Comparison of ENCODE assay signal across 30 mouse cellular contexts in genomic region chr10:128262300-128262699, GRCm38 (mm10). TPM values are rescaled to one million over a fixed set of nuclear protein-coding genes. Genes with fewer than 3 reads are reported as not detected.
DNase-seq lines count a peak whose midpoint lies in the region; ATAC-seq and TF ChIP-seq lines count a peak whose summit lies in the region.
"Had no signal": no experiment of that assay in that cellular context is flagged by ENCODE, and none has a peak within 500 bp of the region (broad histone marks: within the 10 kb centered on the region; RNA-seq: fewer than 3 reads in every experiment).

No protein-coding gene starts in this region.

- H3K4me1 ChIP-seq in heart, adult 2 months (ENCODE audit: control insufficient read depth, insufficient read depth, low read length): no peaks in the 10 kb centered on the region
- no peaks in the 10 kb centered on the region for H3K4me1 ChIP-seq in heart, embryonic 16.5 days (ENCODE audit: control insufficient read depth, insufficient read depth, low read length)
- peaks cover 9% of the 10 kb centered on the region; the same call in 1 of the 2 replicates for H3K4me1 ChIP-seq in liver, embryonic 12.5 days
- H3K4me1 ChIP-seq: embryonic facial prominence, embryonic 10.5 days; kidney, embryonic 15.5 days; limb, embryonic 12.5 days; lung, embryonic 15.5 days had no signal

- WGBS in heart, adult 2 months: 64% methylated on average over 22 of the region's 22 CpGs
- 56% methylated on average over 22 of the region's 22 CpGs for WGBS in heart, embryonic 16.5 days
- 76% methylated on average over 22 of the region's 22 CpGs for WGBS in liver, embryonic 12.5 days (ENCODE audit: insufficient replicate concordance)

- no peaks in the 10 kb centered on the region for H3K27me3 ChIP-seq in heart, adult 2 months (ENCODE audit: control insufficient read depth, insufficient read depth, low read length)
- H3K27me3 ChIP-seq in heart, embryonic 16.5 days (ENCODE audit: control insufficient read depth, insufficient read depth, low read length): no peaks in the 10 kb centered on the region
- no peaks in the 10 kb centered on the region for H3K27me3 ChIP-seq in liver, embryonic 12.5 days (replicated peaks)
- H3K27me3 ChIP-seq: CH12.LX; kidney, embryonic 15.5 days; limb, embryonic 12.5 days; liver, embryonic 13.5 days; lung, embryonic 15.5 days had no signal

- ATAC-seq in heart, embryonic 16.5 days (replicated peaks; ENCODE audit: extremely low read depth, insufficient read depth, low FRiP score): no peak; the same call in 1 of the 2 replicates
- no peak for ATAC-seq in liver, embryonic 12.5 days
- ATAC-seq: hindbrain, embryonic 16.5 days; intestine, embryonic 16.5 days had no signal

- TF ChIP-seq EP300 in heart, adult 2 months (IDR thresholded peaks at IDR 0.05; ENCODE audit: insufficient read depth, low read depth, low read length): no peak

- no peak overlapping the region for H3K9ac ChIP-seq in heart, adult 2 months (ENCODE audit: low read depth, low read length)
- H3K9ac ChIP-seq in heart, embryonic 16.5 days (ENCODE audit: low read length): no peak overlapping the region
- H3K9ac ChIP-seq in liver, embryonic 12.5 days: no peak overlapping the region
- H3K9ac ChIP-seq: kidney, embryonic 15.5 days; limb, embryonic 12.5 days; liver, embryonic 13.5 days; lung, embryonic 15.5 days had no signal

- peak overlapping the region; percentile 36; the same call in 1 of the 2 replicates for H3K4me2 ChIP-seq in heart, embryonic 16.5 days (ENCODE audit: low read depth, low read length)
- no peak overlapping the region for H3K4me2 ChIP-seq in liver, embryonic 12.5 days
- H3K4me2 ChIP-seq: kidney, embryonic 15.5 days; limb, embryonic 12.5 days; liver, embryonic 13.5 days; lung, embryonic 15.5 days; midbrain, embryonic 11.5 days had no signal

- no peak overlapping the region; the same call in 1 of the 2 replicates for H3K4me3 ChIP-seq in heart, adult 2 months
- H3K4me3 ChIP-seq in heart, embryonic 16.5 days (ENCODE audit: low read length): peak overlapping the region; percentile 20; the same call in 1 of the 2 replicates
- no peak overlapping the region for H3K4me3 ChIP-seq in liver, embryonic 12.5 days
- H3K4me3 ChIP-seq: embryonic facial prominence, embryonic 10.5 days; kidney, embryonic 15.5 days; limb, embryonic 12.5 days; liver, embryonic 13.5 days; lung, embryonic 15.5 days had no signal

- peak; percentile 41 to 63 for DNase-seq in heart, adult 2 months
- DNase-seq in heart, postnatal 25 days (ENCODE audit: low spot score): no peak
- DNase-seq in WW6 (ENCODE audit: low read depth, low spot score): peak; percentile 65
- DNase-seq in kidney, postnatal 25 days: no peak
- no peak for DNase-seq in adrenal gland, postnatal 4 days (ENCODE audit: low spot score in 2 of 2)
- DNase-seq: adrenal gland, postnatal 25 days; cerebellum, postnatal 36 days; gastrocnemius, postnatal 14 days; liver, embryonic 13.5 days; retina, postnatal 1 day; right cerebral cortex, postnatal 4 days; thymus, postnatal 36 days had no signal

- H3K36me3 ChIP-seq in heart, adult 2 months (ENCODE audit: control insufficient read depth, insufficient read depth, low read length): no peaks in the 10 kb centered on the region
- H3K36me3 ChIP-seq in heart, embryonic 16.5 days (ENCODE audit: control insufficient read depth, insufficient read depth): no peaks in the 10 kb centered on the region
- no peaks in the 10 kb centered on the region for H3K36me3 ChIP-seq in liver, embryonic 12.5 days
- H3K36me3 ChIP-seq: embryonic facial prominence, embryonic 10.5 days; kidney, embryonic 15.5 days; limb, embryonic 12.5 days; liver, embryonic 13.5 days; lung, embryonic 15.5 days had no signal

- H3K27ac ChIP-seq in heart, adult 2 months: peak overlapping the region; percentile 36
- H3K27ac ChIP-seq in heart, embryonic 16.5 days (ENCODE audit: low read length): no peak overlapping the region
- no peak overlapping the region for H3K27ac ChIP-seq in liver, embryonic 12.5 days
- H3K27ac ChIP-seq: embryonic facial prominence, embryonic 10.5 days; kidney, embryonic 15.5 days; limb, embryonic 12.5 days; liver, embryonic 13.5 days; lung, embryonic 15.5 days; macrophage had no signal

- no peak for TF ChIP-seq CTCF in heart, adult 2 months (IDR thresholded peaks at IDR 0.05)

- H3K79me2 ChIP-seq in heart, adult 2 months (replicated peaks; ENCODE audit: control insufficient read depth, insufficient read depth, low read length): no peaks in the 10 kb centered on the region

- intact Hi-C loops in heart, adult 2 months (cut with DNase I): no loop called here
- intact Hi-C loops in heart, postnatal 25 days (cut with DNase I): no loop called here

- H3K9me3 ChIP-seq in heart, embryonic 16.5 days (replicated peaks; ENCODE audit: control insufficient read depth, low read length): no peaks in the 10 kb centered on the region
- H3K9me3 ChIP-seq in liver, embryonic 12.5 days (replicated peaks): no peaks in the 10 kb centered on the region
- H3K9me3 ChIP-seq: embryonic facial prominence, embryonic 10.5 days; kidney, embryonic 15.5 days; limb, embryonic 12.5 days; liver, embryonic 13.5 days; lung, embryonic 15.5 days had no signal

- TF ChIP-seq POLR2A in heart, adult 2 months (IDR thresholded peaks at IDR 0.05; ENCODE audit: insufficient read depth, low read depth, low read length): 0 out of 2 replicates have a peak, but pooled peaks have one; percentile 34

RNA-seq across cellular contexts. Expression of gene Apof, which starts 6.2 kb away (rescaled TPM):
- not detected for total RNA-seq in heart, adult 2 months (2021)
- polyA plus RNA-seq in heart, adult 2 months (2012; rRNA removed): 0.18 TPM in 1 of 2 replicates, not detected in the other
- total RNA-seq in heart, postnatal 25 days (2021): not detected
- polyA plus RNA-seq in heart, embryonic 16.5 days (2015; fragmentation: Nextera tagmentation; extraction: Ambion mirVana): 0.15 and 0.26 TPM in 2 replicates
- 10 to 100 TPM; 13.3 to 76.4 TPM for total RNA-seq in adrenal gland, postnatal 4 days (2021)
- polyA plus RNA-seq in liver, embryonic 12.5 days (2016; fragmentation: Nextera tagmentation; extraction: Ambion mirVana): 27.2 and 28.2 TPM in 2 replicates
- total RNA-seq: gastrocnemius, postnatal 14 days; hematopoietic stem cell, adult 5-6 weeks; layer of hippocampus, postnatal 10 days; left cerebral cortex, postnatal 10 days; monocyte, adult 5-6 weeks had no signal
- polyA plus RNA-seq: cerebellum, adult 2 months; embryonic facial prominence, embryonic 10.5 days; forebrain, embryonic 11.5 days; limb, embryonic 12.5 days; midbrain, embryonic 11.5 days; neural tube, embryonic 11.5 days had no signal

RNA-seq across cellular contexts. Expression of gene Stat2, which starts 8.1 kb away (rescaled TPM):
- 10 to 100 TPM in 1 of 2 experiments, 1 to 10 TPM in 1; 7.3 to 12.2 TPM for total RNA-seq in heart, adult 2 months (2021)
- 11.0 and 17.5 TPM in 2 replicates for polyA plus RNA-seq in heart, adult 2 months (2012; rRNA removed)
- total RNA-seq in heart, postnatal 25 days (2021): 10 to 100 TPM; 11.7 to 12.3 TPM
- polyA plus RNA-seq in heart, embryonic 16.5 days (2015; fragmentation: Nextera tagmentation; extraction: Ambion mirVana): 11.3 and 11.8 TPM in 2 replicates
- 10 to 100 TPM; 41.5 to 45.9 TPM for total RNA-seq in adrenal gland, postnatal 4 days (2021)
- polyA plus RNA-seq in liver, embryonic 12.5 days (2016; fragmentation: Nextera tagmentation; extraction: Ambion mirVana): 8.4 and 8.8 TPM in 2 replicates

RNA-seq across cellular contexts. Expression of gene Apon, which starts 8.4 kb away (rescaled TPM):
- total RNA-seq in heart, adult 2 months (2021): not detected
- polyA plus RNA-seq in heart, adult 2 months (2012; rRNA removed): 0.18 TPM in 1 of 2 replicates, not detected in the other
- total RNA-seq in heart, postnatal 25 days (2021): under 1 TPM in 1 of 2 experiments, not detected in 1; 0.18 TPM
- polyA plus RNA-seq in heart, embryonic 16.5 days (2015; fragmentation: Nextera tagmentation; extraction: Ambion mirVana): 0.17 TPM in 1 of 2 replicates, not detected in the other
- total RNA-seq in adrenal gland, postnatal 4 days (2021): 1 to 10 TPM in 1 of 2 experiments, not detected in 1; 4.7 TPM
- polyA plus RNA-seq in liver, embryonic 12.5 days (2016; fragmentation: Nextera tagmentation; extraction: Ambion mirVana): 0.31 and 0.51 TPM in 2 replicates
- total RNA-seq: gastrocnemius, postnatal 14 days; hematopoietic stem cell, adult 5-6 weeks; layer of hippocampus, postnatal 10 days; left cerebral cortex, postnatal 10 days; monocyte, adult 5-6 weeks had no signal
- polyA plus RNA-seq: cerebellum, adult 2 months; macrophage had no signal

RNA-seq across cellular contexts. Expression of gene Timeless, which starts 30.4 kb away (rescaled TPM):
- 1 to 10 TPM; 6.5 to 7.6 TPM for total RNA-seq in heart, adult 2 months (2021)
- polyA plus RNA-seq in heart, adult 2 months (2012; rRNA removed): 5.7 and 9.6 TPM in 2 replicates
- 1 to 10 TPM; 7.7 to 8.8 TPM for total RNA-seq in heart, postnatal 25 days (2021)
- polyA plus RNA-seq in heart, embryonic 16.5 days (2015; fragmentation: Nextera tagmentation; extraction: Ambion mirVana): 29.6 and 30.4 TPM in 2 replicates
- 10 to 100 TPM; 28.4 to 34.0 TPM for total RNA-seq in adrenal gland, postnatal 4 days (2021)
- 45.2 and 46.5 TPM in 2 replicates for polyA plus RNA-seq in liver, embryonic 12.5 days (2016; fragmentation: Nextera tagmentation; extraction: Ambion mirVana)

RNA-seq across cellular contexts. Expression of gene Il23a, which starts 36.3 kb away (rescaled TPM):
- under 1 TPM in 1 of 2 experiments, not detected in 1; 0.16 TPM for total RNA-seq in heart, adult 2 months (2021)
- 0.12 TPM in 1 of 2 replicates, not detected in the other for polyA plus RNA-seq in heart, adult 2 months (2012; rRNA removed)
- under 1 TPM in 1 of 2 experiments, not detected in 1; 0.18 TPM for total RNA-seq in heart, postnatal 25 days (2021)
- polyA plus RNA-seq in heart, embryonic 16.5 days (2015; fragmentation: Nextera tagmentation; extraction: Ambion mirVana): 4.3 and 6.0 TPM in 2 replicates
- total RNA-seq in adrenal gland, postnatal 4 days (2021): not detected
- polyA plus RNA-seq in liver, embryonic 12.5 days (2016; fragmentation: Nextera tagmentation; extraction: Ambion mirVana): not detected in 2 replicates
- total RNA-seq: adrenal gland, postnatal 25 days; gastrocnemius, postnatal 14 days; monocyte, adult 5-6 weeks had no signal
- polyA plus RNA-seq: embryonic facial prominence, embryonic 10.5 days; forebrain, embryonic 11.5 days; liver, embryonic 13.5 days; midbrain, embryonic 11.5 days; neural tube, embryonic 11.5 days had no signal

Comparison
In these comparisons a context has a peak if more than half of its experiments do, and no peak if none do; other contexts are left out.
1. DNase-seq: peak in heart, adult 2 months (2 of 2) and WW6 (single experiment); none in heart, postnatal 25 days (single experiment), kidney, postnatal 25 days (0 of 2) and adrenal gland, postnatal 4 days (0 of 2).
2. RNA of gene Apof, which starts 6.2 kb away (total RNA-seq): 13.3 to 76.4 TPM in adrenal gland, postnatal 4 days; not detected in heart, postnatal 25 days and not detected in heart, adult 2 months; every median in the first group is over 10 times any median in the second.